Comparison of ENCODE assay signal across 8 mouse cellular contexts in the genomic region with DNA sequence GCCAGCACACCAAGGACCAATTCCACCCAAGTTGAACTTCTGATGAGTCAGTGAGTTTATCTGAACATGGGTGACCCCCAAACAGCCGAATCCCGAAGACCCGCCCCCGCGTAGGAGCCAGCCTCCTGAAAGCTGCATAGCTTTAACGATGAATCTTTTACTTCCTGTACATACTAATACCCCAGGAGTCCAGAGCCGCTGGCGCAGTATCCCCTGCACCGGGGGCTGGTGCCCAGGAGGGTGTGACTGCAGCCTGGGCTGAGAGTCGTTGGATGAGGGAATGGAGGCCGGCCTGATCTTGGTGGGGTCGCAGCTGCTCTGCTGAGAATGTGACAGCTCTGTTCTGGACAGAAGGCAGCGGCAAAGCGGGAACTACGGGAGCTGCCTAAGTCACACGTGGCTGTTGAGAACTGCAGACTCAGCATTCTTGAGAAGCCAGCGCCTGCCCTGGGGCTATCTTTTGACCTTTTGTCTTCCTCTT. TPM values are rescaled to one million over a fixed set of nuclear protein-coding genes. Genes with fewer than 3 reads are reported as not detected.
DNase-seq lines count a peak whose midpoint lies in the region; ATAC-seq lines count a peak whose summit lies in the region.

No protein-coding gene starts in this region.

- peaks cover 34% of the 10 kb centered on the region for H3K4me1 ChIP-seq in forebrain, embryonic 10.5 days
- peaks cover 9% of the 10 kb centered on the region; the same call in 1 of the 2 replicates for H3K4me1 ChIP-seq in intestine, embryonic 14.5 days (replicated peaks; ENCODE audit: control insufficient read depth, insufficient read depth, low read length)

- peak overlapping the region; percentile 75 for H3K27ac ChIP-seq in forebrain, embryonic 10.5 days
- no peak overlapping the region for H3K27ac ChIP-seq in intestine, embryonic 14.5 days (ENCODE audit: low read depth)
- peak overlapping the region; percentile 73 for H3K27ac ChIP-seq in macrophage

- peak overlapping the region; percentile 3; the same call in 1 of the 2 replicates for H3K9ac ChIP-seq in intestine, embryonic 14.5 days (ENCODE audit: low read length)

- ATAC-seq in intestine, embryonic 14.5 days (replicated peaks; ENCODE audit: low FRiP score, low TSS enrichment, low read depth), result peak; percentile 36; the same call in 1 of the 2 replicates

- H3K36me3 ChIP-seq in forebrain, embryonic 10.5 days (replicated peaks), result no peaks in the 10 kb centered on the region
- H3K36me3 ChIP-seq in intestine, embryonic 14.5 days (ENCODE audit: control insufficient read depth, insufficient read depth, low read length), result no peaks in the 10 kb centered on the region
- no peaks in the 10 kb centered on the region for H3K36me3 ChIP-seq in macrophage (ENCODE audit: inconsistent target)

- H3K4me3 ChIP-seq in forebrain, embryonic 10.5 days, result peak overlapping the region; percentile 34
- H3K4me3 ChIP-seq in intestine, embryonic 14.5 days (ENCODE audit: low read depth, low read length), result 0 out of 2 replicates have a peak overlapping the region, but pooled peaks have one; percentile 16
- peak overlapping the region; percentile 23; the same call in 1 of the 2 replicates for H3K4me3 ChIP-seq in macrophage (ENCODE audit: inconsistent target)

- intact Hi-C loops in left cerebral cortex, postnatal 25 days (cut with DNase I), result no loop called here

- H3K9me3 ChIP-seq in forebrain, embryonic 10.5 days, result no peaks in the 10 kb centered on the region
- no peaks in the 10 kb centered on the region for H3K9me3 ChIP-seq in intestine, embryonic 14.5 days (ENCODE audit: control insufficient read depth, low read length)

- H3K79me2 ChIP-seq in macrophage (ENCODE audit: inconsistent target), result no peaks in the 10 kb centered on the region

- peak overlapping the region; percentile 43 for H3K4me2 ChIP-seq in intestine, embryonic 14.5 days (ENCODE audit: low read length)

- DNase-seq in retina, postnatal 1 day, result peak; percentile 61
- DNase-seq in retina, embryonic 14.5 days (ENCODE audit: low spot score), result no peak
- DNase-seq in forebrain, embryonic 10.5 days (ENCODE audit: extremely low spot score, low spot score), result no peak
- DNase-seq in intestine, embryonic 14.5 days (ENCODE audit: low spot score), result peak; percentile 70
- no peak for DNase-seq in left cerebral cortex, postnatal 25 days (ENCODE audit: low spot score in 2 of 2)
- no peak for DNase-seq in frontal cortex, postnatal 14 days (ENCODE audit: low spot score in 2 of 2)
- no peak for DNase-seq in cerebellum, postnatal 36 days

- 15% methylated on average over 17 of the region's 17 CpGs for WGBS in forebrain, embryonic 10.5 days
- 8% methylated on average over 17 of the region's 17 CpGs for WGBS in intestine, embryonic 14.5 days
- 12% methylated on average over 14 of the region's 17 CpGs for WGBS in macrophage (ENCODE audit: missing documents)

- H3K27me3 ChIP-seq in forebrain, embryonic 10.5 days (ENCODE audit: poor library complexity, severe bottlenecking), result peaks cover 18% of the 10 kb centered on the region
- H3K27me3 ChIP-seq in intestine, embryonic 14.5 days (replicated peaks; ENCODE audit: control insufficient read depth, insufficient read depth, low read length), result no peaks in the 10 kb centered on the region

RNA-seq across cellular contexts. Expression of a gene that starts 28.2 kb away (rescaled TPM):
- 160 and 171 TPM in 2 replicates for polyA plus RNA-seq in forebrain, embryonic 10.5 days (2016; fragmentation: Nextera tagmentation; extraction: Ambion mirVana)
- polyA plus RNA-seq in intestine, embryonic 14.5 days (2014; fragmentation: Nextera tagmentation; extraction: Ambion mirVana), result 269 and 276 TPM in 2 replicates
- 100 to 1,000 TPM in 10 of 26 experiments, 10 to 100 TPM in 16; 29.8 to 187 (median 71.5) TPM for total RNA-seq in macrophage (2018; cell fraction: chromatin; rRNA removed)
- 100 to 1,000 TPM; 160 to 470 (median 218) TPM for total RNA-seq in macrophage (2018; cell fraction: cytosol; rRNA removed)
- 100 to 1,000 TPM in 18 of 26 experiments, 10 to 100 TPM in 8; 64.8 to 241 (median 115) TPM for total RNA-seq in macrophage (2018; cell fraction: nucleus; rRNA removed)
- polyA plus RNA-seq in macrophage (2018), result 112 to 385 TPM (median 315 TPM) in 3 replicates
- total RNA-seq in left cerebral cortex, postnatal 25 days (2021), result 10 to 100 TPM; 71.0 to 80.5 TPM

RNA-seq across cellular contexts. Expression of a gene that starts 48.0 kb away (rescaled TPM):
- 2,769 and 3,107 TPM in 2 replicates for polyA plus RNA-seq in forebrain, embryonic 10.5 days (2016; fragmentation: Nextera tagmentation; extraction: Ambion mirVana)
- 1,282 and 1,437 TPM in 2 replicates for polyA plus RNA-seq in intestine, embryonic 14.5 days (2014; fragmentation: Nextera tagmentation; extraction: Ambion mirVana)
- total RNA-seq in macrophage (2018; cell fraction: chromatin; rRNA removed), result 10 to 100 TPM in 1 of 26 experiments, 1 to 10 TPM in 23, under 1 TPM in 1, not detected in 1; 0.95 to 61.2 (median 3.6) TPM
- 10 to 100 TPM; 43.8 to 83.3 (median 62.4) TPM for total RNA-seq in macrophage (2018; cell fraction: cytosol; rRNA removed)
- total RNA-seq in macrophage (2018; cell fraction: nucleus; rRNA removed), result 10 to 100 TPM in 23 of 26 experiments, 1 to 10 TPM in 3; 7.0 to 40.8 (median 19.8) TPM
- 37.8 to 73.9 TPM (median 54.5 TPM) in 3 replicates for polyA plus RNA-seq in macrophage (2018)
- 1,000 to 10,000 TPM; 1,095 to 1,137 TPM for total RNA-seq in left cerebral cortex, postnatal 25 days (2021)

RNA-seq across cellular contexts. Expression of a gene that starts 48.1 kb away (rescaled TPM):
- polyA plus RNA-seq in forebrain, embryonic 10.5 days (2016; fragmentation: Nextera tagmentation; extraction: Ambion mirVana), result not detected in 2 replicates
- not detected in 2 replicates for polyA plus RNA-seq in intestine, embryonic 14.5 days (2014; fragmentation: Nextera tagmentation; extraction: Ambion mirVana)
- 1 to 10 TPM in 2 of 26 experiments, not detected in 24; 1.0 to 1.4 TPM for total RNA-seq in macrophage (2018; cell fraction: chromatin; rRNA removed)
- not detected for total RNA-seq in macrophage (2018; cell fraction: cytosol; rRNA removed)
- not detected for total RNA-seq in macrophage (2018; cell fraction: nucleus; rRNA removed)
- 0.27 TPM in 1 of 3 replicates, not detected in the others for polyA plus RNA-seq in macrophage (2018)
- not detected for total RNA-seq in left cerebral cortex, postnatal 25 days (2021)

RNA-seq across cellular contexts. Expression of a gene that starts 53.5 kb away (rescaled TPM):
- 0.20 and 0.33 TPM in 2 replicates for polyA plus RNA-seq in forebrain, embryonic 10.5 days (2016; fragmentation: Nextera tagmentation; extraction: Ambion mirVana)
- 54.4 and 56.3 TPM in 2 replicates for polyA plus RNA-seq in intestine, embryonic 14.5 days (2014; fragmentation: Nextera tagmentation; extraction: Ambion mirVana)
- total RNA-seq in macrophage (2018; cell fraction: chromatin; rRNA removed), result not detected
- under 1 TPM in 3 of 26 experiments, not detected in 23; 0.07 to 0.45 (median 0.10) TPM for total RNA-seq in macrophage (2018; cell fraction: cytosol; rRNA removed)
- 1 to 10 TPM in 1 of 26 experiments, not detected in 25; 2.5 TPM for total RNA-seq in macrophage (2018; cell fraction: nucleus; rRNA removed)
- polyA plus RNA-seq in macrophage (2018), result 0.07 TPM in 1 of 3 replicates, not detected in the others
- 1 to 10 TPM; 1.4 to 1.6 TPM for total RNA-seq in left cerebral cortex, postnatal 25 days (2021)

Comparison
In these comparisons a context has a peak if more than half of its experiments do, and no peak if none do; other contexts are left out.
1. DNase-seq: peak in retina, postnatal 1 day (single experiment) and intestine, embryonic 14.5 days (single experiment); none in retina, embryonic 14.5 days (single experiment), forebrain, embryonic 10.5 days (single experiment), left cerebral cortex, postnatal 25 days (0 of 2), frontal cortex, postnatal 14 days (0 of 2) and cerebellum, postnatal 36 days (0 of 2).
2. RNA of a gene that starts 48.0 kb away (polyA plus RNA-seq): 2,769 to 3,107 TPM in forebrain, embryonic 10.5 days and 1,282 to 1,437 TPM in intestine, embryonic 14.5 days; 37.8 to 73.9 TPM in macrophage; every median in the first group is over 10 times any median in the second.
3. Peak in every context shown above with its lines, with median percentiles within 50 percentile points of each other: H3K4me3 ChIP-seq.